Mouse (Mus musculus) spleen, adult 2 months (tissue): ENCODE measurements around the gene Itgax.

ENCODE experiments used
- CTCF ChIP-seq: fragments of 200-500 bp; IDR thresholded peaks from 2 replicates; pipeline ENCODE4 v1.5.1; 2011; ENCODE audit warnings: mild to moderate bottlenecking, inconsistent platforms; ENCODE audit not compliant: insufficient read depth, insufficient read length, insufficient replicate concordance; ENCODE audit errors: extremely low read depth
- POLR2A ChIP-seq: fragments of 200-500 bp; IDR thresholded peaks from 2 replicates; pipeline ENCODE4 v1.6.1; 2011; ENCODE audit warnings: low read depth, low read length, inconsistent platforms

DNA sequence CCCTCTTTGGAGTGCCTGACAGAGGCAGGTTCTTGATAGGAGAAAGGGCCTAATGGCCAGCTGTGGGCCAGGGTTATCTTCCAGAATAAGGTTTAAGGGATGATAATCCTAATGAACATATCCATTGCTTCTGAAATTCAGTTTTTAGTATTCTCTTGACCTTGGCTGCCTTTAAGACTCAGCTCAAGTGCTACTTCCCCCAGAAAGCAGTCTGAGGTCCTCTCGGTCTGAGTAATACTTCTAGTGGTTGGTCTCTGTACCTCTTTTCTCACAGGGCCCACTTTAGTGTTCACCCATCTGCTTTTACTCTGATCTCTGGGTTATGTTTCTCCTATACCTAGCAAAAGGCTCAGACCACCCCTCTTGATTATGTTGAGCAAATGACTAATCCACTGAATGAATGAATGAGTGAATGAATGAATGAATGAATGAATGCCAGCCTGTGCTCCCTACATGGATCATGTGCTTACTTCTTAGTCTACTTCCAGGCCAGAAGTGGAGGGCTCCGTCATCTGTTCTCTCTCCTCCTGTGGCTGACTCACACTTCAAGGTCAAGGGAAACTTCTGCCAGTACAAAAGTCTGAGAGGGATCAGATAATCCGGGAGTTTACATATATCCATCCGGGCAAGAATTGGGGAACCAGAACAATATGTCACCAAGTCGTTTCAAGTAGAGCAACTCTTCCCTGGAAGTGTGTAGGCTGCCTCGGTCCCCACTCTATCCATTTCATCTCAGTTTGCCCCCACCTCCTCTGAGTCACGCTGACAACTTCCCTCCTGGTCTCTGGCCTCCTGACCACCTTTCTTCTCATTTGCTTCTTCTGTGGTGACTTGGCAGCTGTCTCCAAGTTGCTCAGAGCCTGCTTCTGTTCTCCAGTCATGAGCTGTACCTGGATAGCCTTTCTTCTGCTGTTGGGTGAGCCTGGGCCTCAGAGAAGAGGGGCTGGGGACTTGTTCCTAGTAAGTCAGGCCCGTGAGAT, at the start of gene Itgax:
- TF ChIP-seq CTCF (no peak), POLR2A (no peak)
